Mouse (Mus musculus) right cerebral cortex, postnatal 4 days (tissue): ENCODE data around the gene Car8.
"Not testable (repeated sequence)": the region's sequence is repeated elsewhere in the genome, so short reads cannot be mapped to it uniquely, and the experiment has no call there.

ENCODE experiments used
- DNase-seq: peaks from one replicate; pipeline ENCODE4 v3.0.0-alpha.2; 2022

The Car8 gene

GRCm38 (mm10) chr4:8201631-8202030, 37.2 kb downstream of the Car8 start:
- DNase-seq, result no peak

GRCm38 (mm10) chr4:8200081-8200480, 38.8 kb downstream of the Car8 start:
- no peak for DNase-seq

- peak; percentile 6 for DNase-seq
Observed at GRCm38 (mm10) chr4:8198033-8198432, 40.8 kb downstream of the Car8 start.

GRCm38 (mm10) chr4:8190441-8190840, 48.4 kb downstream of the Car8 start:
- no peak for DNase-seq

- DNase-seq, result no peak
Observed at GRCm38 (mm10) chr4:8186921-8187687, 51.7 kb downstream of the Car8 start.

- DNase-seq, result no peak
Observed at GRCm38 (mm10) chr4:8180576-8180975, 58.3 kb downstream of the Car8 start.

GRCm38 (mm10) chr4:8154589-8155198, 84.1 kb downstream of the Car8 start:
- no peak for DNase-seq

GRCm38 (mm10) chr4:8153926-8154325, 84.9 kb downstream of the Car8 start:
- DNase-seq, result not testable (repeated sequence)

GRCm38 (mm10) chr4:8137403-8137802, 101.4 kb downstream of the Car8 start:
- DNase-seq, result no peak

- DNase-seq, result no peak
Observed at GRCm38 (mm10) chr4:8132024-8132423, 106.8 kb downstream of the Car8 start.

GRCm38 (mm10) chr4:8113558-8113957, 125.3 kb downstream of the Car8 start:
- no peak for DNase-seq

GRCm38 (mm10) chr4:8111891-8112290, 127.0 kb downstream of the Car8 start:
- DNase-seq, result no peak

- peak; percentile 6 for DNase-seq
Observed at GRCm38 (mm10) chr4:8109906-8110567, 128.8 kb downstream of the Car8 start.

GRCm38 (mm10) chr4:8101466-8101865, 137.4 kb downstream of the Car8 start:
- DNase-seq, result no peak

- no peak for DNase-seq
Observed at GRCm38 (mm10) chr4:8098084-8098483, 140.8 kb downstream of the Car8 start.

- no peak for DNase-seq
Observed at GRCm38 (mm10) chr4:8097683-8098082, 141.2 kb downstream of the Car8 start.

- DNase-seq, result not testable (repeated sequence)
Observed at GRCm38 (mm10) chr4:8093566-8093965, 145.3 kb downstream of the Car8 start.
